Mouse (Mus musculus): ENCODE results near the gene Podxl2.

GRCm38 (mm10) chr6:88831456-88831855 is 43.4 kb downstream of the Podxl2 start:
- no peak for TF ChIP-seq MAFK (IDR thresholded peaks at IDR 0.05; ENCODE audit: insufficient read depth, low read depth, low read length)
- no peak for TF ChIP-seq ZNF384 (IDR thresholded peaks at IDR 0.05; ENCODE audit: low read depth, low read length)
- no peak for TF ChIP-seq CHD2 (IDR thresholded peaks at IDR 0.05; ENCODE audit: low read depth, low read length)

Measured in ES-E14 (cell line).